Mouse (Mus musculus): ENCODE measurements at regions not wholly inside any gene's neighbourhood (a gene's known extent, or its start where the extent isn't known, plus 50 kb on each side); places are given as distances from the start of the nearest gene placed in this dataset.

GRCm38 (mm10) chr17:63801411-63801810 is 61.5 kb upstream of the Fer start:
- no peak for DNase-seq (ENCODE audit: low spot score)

- DNase-seq (ENCODE audit: low spot score): no peak
Measured at GRCm38 (mm10) chr17:63802846-63803245, 60.0 kb upstream of the Fer start.

GRCm38 (mm10) chr17:63803599-63803998 is 59.3 kb upstream of the Fer start:
- peak; percentile 62 for DNase-seq (ENCODE audit: low spot score)

GRCm38 (mm10) chr17:63804416-63804815 is 58.4 kb upstream of the Fer start:
- DNase-seq (ENCODE audit: low spot score): no peak

GRCm38 (mm10) chr17:63806360-63806759 is 56.5 kb upstream of the Fer start:
- no peak for DNase-seq (ENCODE audit: low spot score)

- DNase-seq (ENCODE audit: low spot score): no peak
Measured at GRCm38 (mm10) chr17:63807590-63808228, 55.2 kb upstream of the Fer start.

GRCm38 (mm10) chr17:63808756-63809155 is 54.1 kb upstream of the Fer start:
- no peak for DNase-seq (ENCODE audit: low spot score)

- no peak for DNase-seq (ENCODE audit: low spot score)
Measured at GRCm38 (mm10) chr17:63811246-63811785, 51.5 kb upstream of the Fer start.

GRCm38 (mm10) chr17:63812586-63812985 is 50.3 kb upstream of the Fer start:
- no peak for DNase-seq (ENCODE audit: low spot score)
